Mouse (Mus musculus): ENCODE results near the gene Stx8. TPM values are rescaled to one million over a fixed set of nuclear protein-coding genes. Genes with fewer than 3 reads are reported as not detected.
A peak's percentile ranks its signal among the peaks of the same experiment; 100 is the strongest.

The Stx8 gene
- polyA plus RNA-seq, 1 experiment from 2014 or later: 64.1 TPM

DNA sequence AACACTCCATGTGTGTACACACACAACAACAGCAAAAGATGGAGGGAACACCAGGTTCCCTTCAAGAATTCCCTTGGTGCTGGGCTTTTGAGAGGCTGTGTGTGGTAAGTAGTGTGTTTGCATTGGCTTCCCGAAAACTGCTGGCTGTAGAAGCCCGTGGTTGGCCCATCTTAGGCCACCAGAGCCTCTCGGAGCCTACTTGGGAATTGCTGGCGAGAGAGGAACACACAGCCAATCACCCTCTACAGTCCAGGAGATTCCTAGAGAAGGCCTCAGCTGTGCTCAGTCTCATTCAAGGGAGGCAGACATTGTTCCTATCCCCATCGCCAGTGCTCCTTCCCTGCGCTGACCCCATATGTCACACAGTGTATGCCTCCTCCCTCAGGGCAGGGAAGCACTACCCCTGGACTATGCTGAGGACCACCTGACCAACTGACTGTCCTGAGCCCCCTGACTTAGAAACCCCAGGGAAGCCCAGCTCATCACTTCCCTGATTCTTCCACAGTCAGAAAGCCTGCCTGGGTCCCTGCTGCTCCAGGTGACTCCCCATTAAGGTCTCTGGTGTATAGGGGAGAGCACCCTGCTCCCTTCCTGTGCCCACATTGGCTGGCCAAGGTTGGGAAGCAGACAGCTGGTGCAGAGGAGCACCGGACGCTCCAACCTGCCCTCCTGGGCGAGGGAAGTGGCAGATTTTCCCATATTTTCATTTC, 248.7 kb downstream of the Stx8 start:
- Histone ChIP-seq H3K4me1 (ENCODE audit: control insufficient read depth, insufficient read depth, low read length) (peaks cover 23% of the 10 kb centered on the region), H3K36me3 (ENCODE audit: control insufficient read depth, insufficient read depth, low read length) (no peaks in the 10 kb centered on the region)
- WGBS: 50% methylated on average over 9 of the region's 9 CpGs

DNA sequence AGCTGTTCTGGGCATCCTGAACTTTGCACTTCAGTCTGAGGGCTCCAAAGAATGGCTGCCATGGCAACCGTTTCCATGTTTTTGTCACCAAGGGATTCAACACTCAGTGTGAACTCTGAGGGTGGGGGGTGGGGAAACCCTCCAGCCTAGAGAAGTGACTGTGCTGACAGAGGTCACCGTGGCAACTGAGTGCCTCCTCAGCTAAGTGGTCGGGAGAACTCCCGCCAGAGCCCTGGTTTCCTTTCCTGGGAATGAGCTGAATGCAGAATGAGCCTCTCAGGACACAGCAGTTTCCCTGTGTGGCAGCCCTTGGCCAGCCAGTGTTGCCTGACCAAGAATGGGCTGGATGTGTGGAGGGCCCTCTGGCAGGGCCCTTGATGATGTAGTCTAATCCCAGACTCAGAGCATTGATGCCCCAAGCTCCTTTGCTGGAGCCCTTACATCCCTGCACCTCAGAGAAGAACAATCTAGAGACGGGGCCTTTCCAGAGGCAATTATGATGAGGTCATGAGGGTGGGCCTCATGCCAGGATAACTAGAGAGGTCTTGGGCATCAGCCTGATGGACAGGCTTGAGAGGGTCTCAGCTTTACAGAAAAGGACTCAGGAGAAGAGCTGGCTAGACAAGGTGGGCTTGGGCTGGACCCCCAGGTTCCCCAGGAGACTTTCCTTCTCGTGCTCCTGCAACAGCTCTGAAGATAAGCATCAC, 249.4 kb downstream of the Stx8 start:
- no peaks in the 10 kb centered on the region for H3K36me3 ChIP-seq (ENCODE audit: control insufficient read depth, insufficient read depth, low read length)
- peak; percentile 74 for ATAC-seq
- no peaks in the 10 kb centered on the region for H3K9me3 ChIP-seq (replicated peaks; ENCODE audit: control insufficient read depth, low read length, poor library complexity, severe bottlenecking)
- 11% methylated on average over 6 of the region's 6 CpGs for WGBS
- H3K9ac ChIP-seq (ENCODE audit: low read depth, low read length): no peak overlapping the region
- H3K27ac ChIP-seq (ENCODE audit: low read length): peak overlapping the region; percentile 81
- no peaks in the 10 kb centered on the region for H3K27me3 ChIP-seq (ENCODE audit: control insufficient read depth, insufficient read depth, low read depth, low read length)
- no peak overlapping the region for H3K4me2 ChIP-seq (ENCODE audit: low read length)
- no peak overlapping the region for H3K4me3 ChIP-seq (ENCODE audit: low read depth, low read length)
- peaks cover 23% of the 10 kb centered on the region for H3K4me1 ChIP-seq (ENCODE audit: control insufficient read depth, insufficient read depth, low read length)

More for the DNA sequence above, 248.7 kb downstream of the Stx8 start:
- no peaks in the 10 kb centered on the region for H3K27me3 ChIP-seq (ENCODE audit: control insufficient read depth, insufficient read depth, low read depth, low read length)
- no peaks in the 10 kb centered on the region for H3K9me3 ChIP-seq (replicated peaks; ENCODE audit: control insufficient read depth, low read length, poor library complexity, severe bottlenecking)
- H3K27ac ChIP-seq (ENCODE audit: low read length): peak overlapping the region; percentile 81
- H3K4me2 ChIP-seq (ENCODE audit: low read length): no peak overlapping the region
- H3K4me3 ChIP-seq (ENCODE audit: low read depth, low read length): no peak overlapping the region
- peak; percentile 23 for ATAC-seq
- 0 out of 2 replicates have a peak overlapping the region, but pooled peaks have one; percentile 16 for H3K9ac ChIP-seq (ENCODE audit: low read depth, low read length)

DNA sequence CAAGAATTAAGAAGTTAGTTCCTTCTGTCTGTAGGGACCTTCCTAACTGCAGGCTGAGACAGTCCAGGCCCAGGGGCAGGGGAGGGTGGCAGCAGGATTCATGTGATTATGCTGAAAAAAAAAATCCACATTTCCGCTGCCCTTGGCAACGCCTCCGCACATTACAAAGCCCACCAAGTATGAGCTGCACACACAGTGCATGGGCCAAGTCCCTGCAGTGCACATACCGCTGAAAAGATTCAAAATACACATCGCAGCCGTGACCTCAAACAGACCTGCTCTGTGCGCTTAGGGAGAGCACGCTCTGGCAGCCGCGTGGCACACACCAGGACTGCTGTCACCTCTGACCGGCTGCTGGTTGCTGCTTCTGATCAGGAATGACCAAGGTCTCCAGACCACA, 250.0 kb downstream of the Stx8 start:
- Histone ChIP-seq H3K27me3 (ENCODE audit: control insufficient read depth, insufficient read depth, low read depth, low read length) (no peaks in the 10 kb centered on the region), H3K4me3 (ENCODE audit: low read depth, low read length) (no peak overlapping the region), H3K4me1 (ENCODE audit: control insufficient read depth, insufficient read depth, low read length) (peaks cover 23% of the 10 kb centered on the region), H3K4me2 (ENCODE audit: low read length) (no peak overlapping the region), H3K27ac (ENCODE audit: low read length) (peak overlapping the region; percentile 81), H3K9me3 (replicated peaks; ENCODE audit: control insufficient read depth, low read length, poor library complexity, severe bottlenecking) (no peaks in the 10 kb centered on the region), H3K9ac (ENCODE audit: low read depth, low read length) (no peak overlapping the region), H3K36me3 (ENCODE audit: control insufficient read depth, insufficient read depth, low read length) (no peaks in the 10 kb centered on the region)
- ATAC-seq: no peak
- 33% methylated on average over 11 of the region's 11 CpGs for WGBS

DNA sequence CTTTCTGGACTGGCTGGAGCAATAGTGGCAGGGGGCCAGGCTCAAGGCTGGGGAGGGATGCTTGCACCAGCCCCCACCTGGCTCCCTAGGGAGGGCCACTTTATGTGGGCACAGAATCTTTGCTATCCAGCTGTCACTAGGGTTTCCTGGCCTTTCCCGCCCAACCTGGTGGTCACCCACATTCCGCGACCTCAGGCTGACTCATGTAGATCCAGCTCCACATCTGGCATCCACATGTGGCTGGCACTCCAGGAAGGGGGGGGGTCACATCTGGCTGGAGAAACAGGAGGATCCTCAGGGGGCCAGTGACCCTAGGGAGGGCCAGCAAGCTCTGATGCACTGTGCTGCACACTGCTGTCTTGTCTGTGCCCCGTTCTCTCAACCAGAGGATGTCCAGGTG, 254.7 kb downstream of the Stx8 start:
- no peaks in the 10 kb centered on the region for H3K27me3 ChIP-seq (ENCODE audit: control insufficient read depth, insufficient read depth, low read depth, low read length)
- H3K36me3 ChIP-seq (ENCODE audit: control insufficient read depth, insufficient read depth, low read length): no peaks in the 10 kb centered on the region
- H3K9me3 ChIP-seq (replicated peaks; ENCODE audit: control insufficient read depth, low read length, poor library complexity, severe bottlenecking): no peaks in the 10 kb centered on the region
- H3K4me1 ChIP-seq (ENCODE audit: control insufficient read depth, insufficient read depth, low read length): peaks cover 9% of the 10 kb centered on the region
- H3K4me3 ChIP-seq (ENCODE audit: low read depth, low read length): no peak overlapping the region
- 89% methylated on average over 4 of the region's 4 CpGs for WGBS
- no peak for ATAC-seq
- no peak overlapping the region for H3K4me2 ChIP-seq (ENCODE audit: low read length)
- no peak overlapping the region for H3K27ac ChIP-seq (ENCODE audit: low read length)
- no peak overlapping the region for H3K9ac ChIP-seq (ENCODE audit: low read depth, low read length)

DNA sequence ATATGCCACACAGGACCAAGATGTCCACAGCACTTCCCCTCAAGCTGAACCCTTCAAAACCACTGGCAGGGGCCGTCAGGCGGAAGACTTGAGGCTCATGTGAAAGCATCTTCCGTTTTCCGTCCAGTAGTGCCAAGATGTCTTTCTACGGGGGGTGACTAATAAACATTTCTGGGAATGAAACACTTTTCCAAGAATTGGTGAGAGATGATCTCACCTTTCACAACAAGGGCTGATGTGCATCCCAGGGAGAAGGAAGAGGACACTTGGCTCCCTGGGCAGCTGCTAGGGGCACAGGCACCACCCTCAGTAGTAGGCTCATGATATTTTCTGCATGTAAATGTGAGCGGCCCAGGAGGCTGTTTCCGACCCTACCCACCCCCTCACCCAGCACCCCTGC, 256.2 kb downstream of the Stx8 start:
- Histone ChIP-seq H3K9me3 (replicated peaks; ENCODE audit: control insufficient read depth, low read length, poor library complexity, severe bottlenecking) (no peaks in the 10 kb centered on the region), H3K4me1 (ENCODE audit: control insufficient read depth, insufficient read depth, low read length) (no peaks in the 10 kb centered on the region; the same call in 1 of the 2 replicates), H3K27me3 (ENCODE audit: control insufficient read depth, insufficient read depth, low read depth, low read length) (no peaks in the 10 kb centered on the region), H3K27ac (ENCODE audit: low read length) (no peak overlapping the region), H3K9ac (ENCODE audit: low read depth, low read length) (no peak overlapping the region), H3K4me3 (ENCODE audit: low read depth, low read length) (no peak overlapping the region), H3K4me2 (ENCODE audit: low read length) (no peak overlapping the region), H3K36me3 (ENCODE audit: control insufficient read depth, insufficient read depth, low read length) (no peaks in the 10 kb centered on the region)
- no peak for ATAC-seq
- WGBS: 95% methylated on average over 7 of the region's 7 CpGs

DNA sequence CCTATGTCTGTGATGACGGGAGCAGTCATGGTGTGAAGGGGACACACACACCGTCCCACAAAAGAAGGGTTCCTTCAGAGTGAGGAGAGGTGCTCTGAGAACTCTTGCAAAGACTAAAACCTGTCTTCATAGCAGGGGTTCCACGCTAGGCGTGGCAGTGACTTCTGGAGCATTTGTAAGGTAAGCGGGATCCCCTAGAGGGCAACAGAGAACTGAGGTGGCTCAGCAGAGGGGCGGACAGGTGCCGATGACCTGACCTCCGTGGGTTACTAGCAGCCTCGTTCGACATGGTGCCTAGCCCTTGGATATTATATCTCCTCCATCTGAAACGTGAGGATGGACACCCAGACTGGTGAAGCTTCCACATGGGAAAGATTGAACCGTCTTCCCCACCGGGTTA, 257.1 kb downstream of the Stx8 start:
- Histone ChIP-seq H3K4me1 (ENCODE audit: control insufficient read depth, insufficient read depth, low read length) (no peaks in the 10 kb centered on the region; the same call in 1 of the 2 replicates), H3K27ac (ENCODE audit: low read length) (no peak overlapping the region), H3K27me3 (ENCODE audit: control insufficient read depth, insufficient read depth, low read depth, low read length) (no peaks in the 10 kb centered on the region), H3K4me3 (ENCODE audit: low read depth, low read length) (no peak overlapping the region), H3K9ac (ENCODE audit: low read depth, low read length) (no peak overlapping the region), H3K9me3 (replicated peaks; ENCODE audit: control insufficient read depth, low read length, poor library complexity, severe bottlenecking) (no peaks in the 10 kb centered on the region), H3K36me3 (ENCODE audit: control insufficient read depth, insufficient read depth, low read length) (no peaks in the 10 kb centered on the region), H3K4me2 (ENCODE audit: low read length) (no peak overlapping the region)
- WGBS: 82% methylated on average over 13 of the region's 13 CpGs
- ATAC-seq: no peak

DNA sequence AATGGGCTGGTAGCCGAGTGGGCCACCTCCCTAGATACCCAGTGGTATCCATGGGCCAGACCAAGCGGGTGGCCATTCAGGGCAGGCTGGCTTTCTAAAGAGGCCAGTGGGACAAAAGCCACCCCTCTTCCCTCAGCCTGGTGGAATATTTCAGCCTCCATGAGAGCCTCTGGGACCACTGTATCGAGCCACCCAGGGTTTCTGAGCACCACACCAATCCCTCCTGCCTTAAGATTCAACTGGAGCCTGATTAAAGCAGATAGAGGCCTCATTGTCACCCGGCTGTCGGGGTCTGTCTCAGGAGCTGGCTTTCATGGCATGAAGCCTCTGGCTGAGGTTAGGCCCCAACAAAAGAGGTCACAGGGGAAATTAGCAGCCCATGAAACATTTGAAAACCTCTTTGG, 260.7 kb downstream of the Stx8 start:
- Histone ChIP-seq H3K36me3 (ENCODE audit: control insufficient read depth, insufficient read depth, low read length) (no peaks in the 10 kb centered on the region), H3K27ac (ENCODE audit: low read length) (no peak overlapping the region), H3K4me2 (ENCODE audit: low read length) (no peak overlapping the region), H3K4me3 (ENCODE audit: low read depth, low read length) (no peak overlapping the region), H3K27me3 (ENCODE audit: control insufficient read depth, insufficient read depth, low read depth, low read length) (no peaks in the 10 kb centered on the region; the same call in 1 of the 2 replicates), H3K9ac (ENCODE audit: low read depth, low read length) (no peak overlapping the region), H3K4me1 (ENCODE audit: control insufficient read depth, insufficient read depth, low read length) (no peaks in the 10 kb centered on the region; the same call in 1 of the 2 replicates), H3K9me3 (replicated peaks; ENCODE audit: control insufficient read depth, low read length, poor library complexity, severe bottlenecking) (no peaks in the 10 kb centered on the region)
- 20% methylated on average over 5 of the region's 5 CpGs for WGBS
- ATAC-seq: no peak

DNA sequence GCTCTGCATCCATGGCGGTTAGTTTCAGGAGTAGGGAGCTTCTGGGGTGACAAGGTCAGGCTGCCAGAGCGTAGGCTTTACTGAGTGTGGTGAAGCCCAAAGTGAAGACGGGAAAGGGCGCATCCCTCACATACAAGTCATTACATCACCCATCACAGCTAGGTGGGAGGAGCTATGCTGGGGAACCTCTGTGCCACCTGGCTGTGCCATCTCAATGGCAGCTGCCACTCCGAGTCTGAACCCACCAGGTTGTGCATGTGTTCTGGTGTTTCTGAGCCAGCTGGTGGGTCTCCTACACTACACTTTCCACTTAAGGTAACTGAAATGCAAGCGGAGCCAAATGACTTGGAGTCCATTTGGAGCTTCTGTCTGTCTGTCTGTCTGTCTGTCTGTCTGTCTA, 261.8 kb downstream of the Stx8 start:
- Histone ChIP-seq H3K9ac (ENCODE audit: low read depth, low read length) (no peak overlapping the region), H3K9me3 (replicated peaks; ENCODE audit: control insufficient read depth, low read length, poor library complexity, severe bottlenecking) (no peaks in the 10 kb centered on the region), H3K27ac (ENCODE audit: low read length) (no peak overlapping the region), H3K4me2 (ENCODE audit: low read length) (no peak overlapping the region), H3K27me3 (ENCODE audit: control insufficient read depth, insufficient read depth, low read depth, low read length) (no peaks in the 10 kb centered on the region; the same call in 1 of the 2 replicates), H3K36me3 (ENCODE audit: control insufficient read depth, insufficient read depth, low read length) (no peaks in the 10 kb centered on the region), H3K4me1 (ENCODE audit: control insufficient read depth, insufficient read depth, low read length) (no peaks in the 10 kb centered on the region; the same call in 1 of the 2 replicates), H3K4me3 (ENCODE audit: low read depth, low read length) (no peak overlapping the region)
- ATAC-seq: no peak
- WGBS: 90% methylated on average over 6 of the region's 6 CpGs
